Mouse (Mus musculus): ENCODE data around the gene Smo.

Gene Smo

DNA sequence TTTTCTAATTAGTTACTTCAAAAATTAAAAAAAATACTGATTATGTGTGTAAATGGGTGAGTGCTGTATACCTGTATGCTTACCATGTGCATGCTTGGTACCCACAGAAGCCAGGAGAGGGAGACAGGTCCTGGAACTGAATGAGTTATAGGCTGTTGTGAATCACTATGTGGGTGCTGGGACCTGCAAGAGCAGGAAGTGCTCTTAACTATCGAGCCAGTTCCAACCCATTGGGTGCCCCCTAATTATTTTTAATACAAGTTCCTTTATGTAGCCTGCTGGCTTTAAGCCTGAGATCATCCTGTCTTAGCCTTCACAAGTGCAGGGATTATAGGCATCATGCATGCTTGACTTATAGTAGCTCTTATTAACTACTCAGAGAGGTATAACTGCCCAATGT is 38.9 kb downstream of the Smo start:
- no peak for DNase-seq (ENCODE audit: low read depth, low spot score)

DNA sequence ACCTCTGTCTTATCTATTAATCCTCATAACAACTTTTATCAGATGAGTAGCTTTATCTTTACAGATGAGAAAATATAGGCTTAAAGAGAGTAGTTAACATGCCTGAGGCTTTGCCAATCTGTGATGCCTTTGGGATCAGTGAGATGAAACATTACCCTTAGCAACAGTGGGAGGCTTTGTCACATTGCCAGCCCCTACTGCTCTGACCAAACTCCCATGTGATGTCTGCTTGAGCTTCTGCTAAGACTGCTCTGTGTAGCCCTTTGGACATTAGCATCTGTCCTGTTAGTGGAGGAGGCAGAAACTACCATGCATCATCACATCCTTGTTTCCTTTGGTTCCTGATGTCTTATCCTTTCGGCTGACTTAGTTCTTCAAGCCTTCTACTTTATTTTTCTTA is 40.3 kb downstream of the Smo start:
- no peak for DNase-seq (ENCODE audit: low read depth, low spot score)

DNA sequence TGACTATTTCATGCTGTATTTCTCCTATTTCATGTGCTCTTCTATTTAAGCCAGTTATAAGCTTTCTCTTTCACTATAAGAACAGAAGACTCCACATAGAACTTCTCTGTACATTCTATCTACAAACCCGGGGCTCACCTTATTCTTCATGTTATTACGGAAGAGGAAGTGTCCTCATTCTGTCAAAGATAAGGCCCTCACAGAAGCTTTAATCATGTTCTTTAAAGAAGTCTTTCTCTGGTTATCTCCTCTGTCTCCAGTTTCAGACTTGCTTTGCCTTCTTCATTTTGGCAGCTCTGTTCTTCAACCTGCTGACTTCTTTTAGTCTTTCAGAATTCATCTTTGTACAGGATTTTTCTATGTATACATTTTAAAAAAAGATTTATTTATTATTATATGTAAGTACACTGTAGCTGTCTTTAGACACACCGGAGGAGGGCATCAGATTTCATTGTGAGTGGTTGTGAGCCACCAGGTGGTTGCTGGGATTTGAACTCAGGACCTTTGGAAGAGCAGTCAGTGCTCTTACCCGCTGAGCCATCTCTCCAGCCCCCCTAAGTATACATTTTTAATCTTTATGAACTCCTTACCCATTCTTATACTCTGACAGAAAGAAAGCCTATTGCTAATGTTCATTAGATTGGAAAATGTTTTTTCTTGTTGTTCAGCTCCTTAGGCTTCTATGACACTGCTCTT is 41.4 kb downstream of the Smo start:
- peak; percentile 33 for DNase-seq (ENCODE audit: low read depth, low spot score)

DNA sequence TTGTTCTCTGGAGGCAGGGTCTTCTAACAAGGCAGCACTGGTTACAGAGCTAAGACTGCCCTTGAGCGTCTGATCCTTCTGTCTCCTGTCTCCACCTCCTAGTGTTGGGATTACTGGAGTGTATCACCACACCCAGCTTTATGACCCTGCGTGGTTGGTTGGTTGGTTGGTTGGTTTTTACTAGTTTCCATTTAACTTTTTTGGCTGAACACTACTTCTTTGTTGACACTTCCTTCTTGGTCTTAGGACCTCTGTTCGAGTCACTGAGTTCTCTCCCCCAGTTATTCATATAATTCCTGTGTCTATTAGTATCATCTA is 41.9 kb downstream of the Smo start:
- no peak for DNase-seq (ENCODE audit: low read depth, low spot score)

DNA sequence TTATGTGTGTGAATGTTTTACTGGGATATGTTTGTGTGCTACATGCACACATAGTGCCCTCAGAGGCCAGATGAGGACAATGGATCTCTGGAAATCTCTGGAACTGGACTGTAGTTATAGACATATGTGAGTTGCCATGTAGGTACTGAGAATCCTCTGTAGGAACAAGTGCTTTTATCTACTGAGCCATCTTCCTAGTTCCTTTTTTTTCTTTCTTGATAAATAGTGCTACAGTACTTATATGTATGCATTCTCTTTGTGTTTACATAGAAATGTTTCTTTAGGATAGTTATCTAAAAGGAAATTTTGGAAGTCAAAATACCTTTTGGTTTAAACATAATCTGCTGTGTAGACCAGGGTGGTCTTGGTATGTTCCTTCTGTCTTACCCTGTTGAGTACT is 44.8 kb downstream of the Smo start:
- no peak for DNase-seq (ENCODE audit: low read depth, low spot score)

DNA sequence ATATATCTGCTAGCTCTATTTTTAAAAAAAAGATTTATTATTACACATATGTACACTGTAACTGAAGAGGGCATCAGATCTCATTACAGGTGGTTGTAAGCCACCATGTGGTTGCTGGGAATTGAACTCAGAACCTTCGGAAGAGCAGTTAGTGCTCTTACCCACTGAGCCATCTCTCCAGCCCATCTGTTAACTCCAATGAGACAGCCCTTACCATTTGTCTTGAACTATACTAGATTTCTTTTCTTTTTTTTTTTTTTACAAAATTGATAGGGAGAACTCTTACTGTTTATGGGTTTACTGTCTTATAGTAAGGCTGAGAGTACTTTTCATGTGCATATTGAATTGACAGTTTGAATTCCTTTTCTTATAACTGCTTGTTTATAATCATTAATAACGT is 45.3 kb downstream of the Smo start:
- DNase-seq (ENCODE audit: low read depth, low spot score), result no peak

DNA sequence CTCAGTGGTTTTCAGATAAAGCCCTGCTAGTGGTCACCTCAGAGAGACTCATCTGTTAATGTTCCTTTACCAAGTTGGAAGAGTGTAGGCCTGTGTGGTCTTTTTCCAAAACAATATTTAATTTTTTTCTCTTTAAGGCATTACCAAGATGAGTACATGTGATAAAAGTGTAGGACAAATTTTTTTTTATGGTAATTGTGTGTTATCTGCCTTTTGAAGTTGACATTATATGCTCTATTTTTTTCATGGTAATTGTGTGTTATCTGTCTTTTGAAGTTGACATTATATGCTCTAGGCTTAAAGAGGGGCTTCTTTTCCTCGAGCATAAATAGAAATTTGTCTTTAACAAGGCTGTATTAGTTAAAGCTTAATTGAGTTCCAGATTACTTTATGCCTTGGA is 46.9 kb downstream of the Smo start:
- no peak for DNase-seq (ENCODE audit: low read depth, low spot score)

DNA sequence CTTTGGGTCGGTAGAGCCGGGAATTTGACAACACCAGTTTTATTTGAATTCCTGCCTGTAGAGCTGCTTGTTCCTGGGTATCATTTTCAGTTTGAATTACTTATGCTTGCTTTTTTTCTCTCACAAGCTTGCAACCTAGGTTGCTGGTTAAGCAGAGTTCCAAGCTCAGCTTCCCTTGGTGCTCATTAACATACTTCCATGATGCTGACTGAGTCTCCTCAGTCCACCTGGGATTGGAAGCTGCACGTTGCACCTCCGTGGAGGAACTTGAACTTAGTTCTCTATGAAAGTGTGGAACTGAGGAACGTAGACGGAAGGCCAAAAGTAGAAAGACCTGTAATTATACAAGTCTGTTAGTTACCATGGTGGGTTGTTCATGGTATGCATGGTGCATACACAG is 48.7 kb downstream of the Smo start:
- no peak for DNase-seq (ENCODE audit: low read depth, low spot score)

DNA sequence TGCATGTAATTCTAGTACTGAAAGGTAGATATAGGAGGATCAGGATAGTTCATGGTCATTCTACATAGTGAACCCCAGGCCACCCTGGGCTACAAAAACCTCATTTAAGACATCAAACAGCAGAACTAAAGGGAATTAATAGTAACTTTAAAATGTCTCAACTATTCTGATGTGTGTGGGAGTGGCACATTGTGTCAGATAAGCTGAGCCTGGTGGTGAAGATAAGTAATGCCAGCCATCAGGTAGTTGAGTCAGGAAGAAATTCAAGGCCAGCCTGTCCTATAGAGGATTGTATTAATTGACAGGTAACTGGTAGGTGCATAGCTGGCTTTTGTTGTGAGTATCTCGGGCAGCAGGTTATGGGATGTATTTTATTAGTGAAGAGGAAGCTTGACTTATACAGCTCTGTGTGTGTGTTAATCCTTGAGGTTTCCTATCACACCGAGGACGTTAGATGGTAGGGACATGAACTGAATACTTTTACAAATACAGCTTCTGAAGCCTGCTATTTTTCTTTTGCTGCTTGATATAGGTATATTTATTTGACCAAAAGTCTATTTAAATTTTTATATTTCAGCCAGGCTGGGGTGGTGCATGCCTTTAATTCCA is 49.2 kb downstream of the Smo start:
- no peak for DNase-seq (ENCODE audit: low read depth, low spot score)

DNA sequence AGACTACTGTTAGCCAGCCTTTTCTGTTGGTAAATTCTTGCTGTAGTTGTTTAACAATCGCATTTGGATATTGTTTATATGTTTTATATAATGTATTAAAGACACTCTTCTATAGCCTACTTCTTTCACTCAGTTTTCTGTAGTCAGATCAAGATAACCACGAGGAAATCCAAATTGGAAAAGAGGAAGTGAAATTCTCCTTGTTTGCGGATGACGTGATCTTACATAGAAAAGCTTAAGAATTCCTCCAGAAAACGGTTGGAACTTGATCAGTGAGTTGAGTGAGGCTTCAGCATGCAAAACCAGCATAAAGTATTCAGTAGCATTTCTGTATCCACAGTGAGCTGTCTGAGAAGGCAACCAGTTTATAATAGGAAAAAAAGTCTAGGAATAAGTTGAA is 50.5 kb downstream of the Smo start:
- no peak for DNase-seq (ENCODE audit: low read depth, low spot score)

DNA sequence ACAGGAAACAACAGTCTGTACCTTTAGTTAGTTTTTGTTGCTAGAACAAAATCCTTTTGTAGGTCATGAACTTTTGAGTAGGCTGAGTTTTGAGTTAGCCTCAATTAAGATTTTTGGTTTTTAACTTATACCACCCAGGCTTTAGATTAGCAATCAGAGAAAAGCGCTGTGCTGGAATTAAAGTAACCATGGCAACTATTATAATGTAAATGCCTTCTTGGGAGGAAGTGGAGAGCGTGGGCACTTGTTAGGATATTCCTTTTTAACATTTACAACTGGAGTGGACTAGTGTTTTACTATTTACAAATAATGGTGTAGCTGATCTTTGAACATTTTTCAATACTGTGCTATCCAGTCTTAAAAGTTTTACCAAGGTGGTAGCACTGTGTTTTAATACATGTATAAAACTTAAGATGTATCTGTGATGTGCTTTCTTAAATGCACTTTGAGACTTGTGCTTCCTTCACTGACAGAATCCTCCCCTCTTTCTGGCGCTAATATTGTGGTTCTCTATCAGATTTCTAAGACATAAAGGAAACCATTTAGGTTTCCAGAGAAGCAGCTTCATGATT is 53.6 kb downstream of the Smo start:
- DNase-seq (ENCODE audit: low read depth, low spot score), result no peak

DNA sequence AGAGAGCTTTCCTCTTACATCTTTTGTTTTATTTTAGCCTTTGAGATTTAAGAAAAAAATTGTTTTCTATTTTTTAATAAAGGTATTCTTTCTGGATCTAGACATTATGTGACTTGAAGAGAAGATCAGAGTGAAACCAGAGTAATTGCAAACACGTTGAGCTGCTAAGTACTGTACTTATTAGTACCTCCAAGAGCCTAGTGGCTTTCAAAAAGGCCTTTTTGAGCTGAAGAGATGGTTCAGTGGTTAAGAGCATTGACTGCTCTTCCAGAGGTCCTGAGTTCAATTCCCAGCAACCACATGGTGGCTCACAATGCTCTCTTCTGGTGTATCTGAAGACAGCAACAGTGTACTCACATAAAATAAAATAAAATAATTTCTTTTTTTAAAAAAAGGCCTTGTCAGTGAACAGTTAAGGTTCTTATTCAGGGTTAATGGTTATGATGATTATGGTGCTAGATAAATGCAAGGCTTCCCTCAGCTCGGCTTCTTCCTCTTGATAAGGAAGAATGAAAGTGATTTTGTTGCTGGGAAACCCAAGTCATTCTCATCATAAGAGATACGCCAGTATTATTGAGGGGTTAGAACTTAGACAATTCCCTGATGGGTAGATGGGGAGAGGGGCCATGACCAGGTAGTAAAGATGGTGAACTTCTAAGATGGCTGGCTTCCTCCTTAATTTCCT is 54.9 kb downstream of the Smo start:
- DNase-seq (ENCODE audit: low read depth, low spot score), result no peak

DNA sequence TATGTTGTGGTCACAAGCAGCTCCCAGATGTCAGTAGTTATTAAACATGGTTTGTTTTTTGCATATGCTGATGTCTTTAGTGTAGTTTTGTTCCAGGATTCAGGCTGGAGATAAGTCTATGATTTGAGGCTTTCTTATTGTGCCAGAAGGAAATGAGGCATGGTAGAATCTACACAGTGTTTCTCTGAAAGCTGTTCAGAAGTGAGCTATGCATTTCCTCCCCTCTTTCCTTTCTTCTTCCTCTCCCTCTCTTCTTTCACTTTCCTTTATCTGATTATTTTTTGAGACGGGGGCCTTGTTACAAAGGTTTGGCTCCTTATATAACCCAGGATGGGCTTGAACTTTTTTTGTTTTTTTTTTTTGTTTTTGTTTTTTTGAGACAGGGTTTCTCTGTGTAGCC is 58.2 kb downstream of the Smo start:
- peak; percentile 34 for DNase-seq (ENCODE audit: low read depth, low spot score)

DNA sequence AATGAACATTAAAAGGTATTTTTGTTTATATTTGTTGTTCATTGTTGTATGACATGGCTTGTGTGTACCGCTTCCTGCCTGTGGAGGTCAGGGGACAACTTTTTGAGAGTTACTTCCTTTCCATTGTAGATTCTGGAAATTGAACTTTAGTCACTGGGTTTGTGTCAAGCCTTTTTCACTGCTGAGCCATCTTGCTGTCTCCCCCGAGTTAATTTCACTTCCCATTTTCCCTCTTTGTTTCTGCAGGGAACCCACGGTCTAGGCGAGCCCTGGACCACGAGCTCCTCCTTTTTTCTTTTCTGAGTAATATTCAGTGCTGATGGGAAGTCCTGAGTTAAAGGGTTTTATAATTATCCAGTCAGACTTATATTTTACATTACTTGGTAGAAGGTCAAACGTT is 59.3 kb downstream of the Smo start:
- DNase-seq (ENCODE audit: low read depth, low spot score), result no peak

DNA sequence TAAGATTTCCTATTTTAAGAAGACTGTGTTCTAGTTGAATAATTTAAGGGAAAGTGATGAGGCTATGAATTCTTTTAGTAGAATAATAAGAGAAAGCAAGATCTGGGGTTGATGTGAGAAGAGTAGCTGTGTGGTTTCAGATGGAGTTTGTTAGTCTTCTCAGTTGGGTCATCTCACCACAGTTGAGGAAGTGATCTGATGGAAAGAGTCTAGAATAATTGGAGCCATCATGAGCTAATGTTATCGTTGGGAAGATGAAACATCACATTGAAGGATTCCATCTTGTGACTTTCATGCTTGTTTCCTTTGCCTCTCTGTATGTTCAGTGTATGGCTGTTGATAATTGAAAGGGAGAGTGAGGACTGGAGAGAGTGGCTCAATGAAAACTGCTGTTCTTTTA is 67.7 kb downstream of the Smo start:
- no peak for DNase-seq (ENCODE audit: low read depth, low spot score)

DNA sequence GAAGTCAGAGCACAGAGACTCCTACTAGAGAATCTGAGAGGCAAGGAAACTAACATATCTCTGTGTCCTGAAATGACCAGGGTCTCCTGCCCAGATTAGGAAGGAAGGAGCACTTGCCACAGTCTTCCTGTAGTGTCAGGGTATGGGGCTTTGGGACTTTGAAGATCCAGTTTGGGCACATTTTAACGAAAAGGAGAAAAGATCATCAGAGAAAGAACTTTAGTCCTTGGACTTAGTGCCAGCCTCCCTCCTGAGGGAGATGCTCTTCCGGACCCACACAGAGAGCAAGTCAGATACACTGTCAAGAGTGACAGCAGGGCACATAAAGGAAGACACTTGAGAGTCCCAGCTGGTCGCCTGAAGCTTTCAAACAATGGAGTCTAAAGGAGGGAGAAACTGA is 68.7 kb downstream of the Smo start:
- DNase-seq (ENCODE audit: low read depth, low spot score), result no peak

DNA sequence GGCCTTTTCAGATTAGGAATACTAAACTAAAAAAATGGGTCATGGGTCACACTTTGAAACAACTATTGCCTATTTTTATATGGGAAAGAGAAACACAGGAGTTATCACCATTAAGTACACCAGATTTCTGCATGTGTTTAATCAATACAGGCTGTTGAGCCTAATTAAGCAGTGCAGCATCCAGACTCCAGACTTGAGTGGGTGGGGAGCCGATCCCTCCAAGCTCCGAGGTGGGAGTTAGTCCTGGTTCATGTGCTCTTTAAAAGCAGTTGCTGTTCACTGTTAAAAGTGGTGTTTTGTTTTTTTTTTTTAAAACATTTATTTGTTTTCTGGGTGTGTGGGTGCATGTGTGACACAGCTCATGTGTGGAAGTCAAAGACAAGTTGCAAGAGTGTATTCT is 70.1 kb downstream of the Smo start:
- DNase-seq (ENCODE audit: low read depth, low spot score), result no peak

All from CD4-positive, CD25-positive, alpha-beta regulatory T cell, adult 2 months (primary cell).